Mouse (Mus musculus): ENCODE measurements around the gene Hnrnpa1. TPM values are rescaled to one million over a fixed set of nuclear protein-coding genes. Genes with fewer than 3 reads are reported as not detected.

Hnrnpa1 gene
- 1,196 and 1,287 TPM in 2 replicates for polyA plus RNA-seq (2016; fragmentation: Nextera tagmentation; extraction: Ambion mirVana)

- WGBS: under 1% methylated on average over 47 of the region's 47 CpGs
Measured at GRCm38 (mm10) chr15:103240160-103241028, at the start of gene Hnrnpa1. TSS of gene Hnrnpa1 (plus strand) at chr15:103240432.

GRCm38 (mm10) chr15:103190531-103191462, 49.4 kb upstream of the Hnrnpa1 start:
- Histone ChIP-seq H3K9ac (replicated peaks) (no peak overlapping the region), H3K27me3 (no peaks in the 10 kb centered on the region), H3K36me3 (peaks cover 42% of the 10 kb centered on the region), H3K4me2 (replicated peaks) (no peak overlapping the region), H3K4me3 (no peak overlapping the region), H3K27ac (replicated peaks) (no peak overlapping the region; the same call in 1 of the 2 replicates), H3K4me1 (no peaks in the 10 kb centered on the region), H3K9me3 (no peaks in the 10 kb centered on the region)
- WGBS: 68% methylated on average over 10 of the region's 10 CpGs
- no peak for ATAC-seq (ENCODE audit: low FRiP score, low read depth)

More at GRCm38 (mm10) chr15:103240160-103241028, at the start of gene Hnrnpa1:
- Histone ChIP-seq H3K9me3 (no peaks in the 10 kb centered on the region), H3K4me3 (peak within 1 kb of the TSS; percentile 72), H3K4me2 (replicated peaks) (peak within 1 kb of the TSS; percentile 93), H3K9ac (replicated peaks) (peak within 1 kb of the TSS; percentile 78), H3K4me1 (peaks cover 35% of the 10 kb centered on the region), H3K27me3 (no peaks in the 10 kb centered on the region), H3K27ac (replicated peaks) (peak within 1 kb of the TSS; percentile 93), H3K36me3 (peaks cover 41% of the 10 kb centered on the region)
- peak; percentile 91 for ATAC-seq (ENCODE audit: low FRiP score, low read depth)

- no peaks in the 10 kb centered on the region for H3K4me1 ChIP-seq
- no peak overlapping the region for H3K9ac ChIP-seq (replicated peaks)
- H3K36me3 ChIP-seq: peaks cover 69% of the 10 kb centered on the region
- ATAC-seq (ENCODE audit: low FRiP score, low read depth): no peak
- no peaks in the 10 kb centered on the region for H3K9me3 ChIP-seq
- H3K27me3 ChIP-seq: no peaks in the 10 kb centered on the region
- no peak overlapping the region for H3K4me3 ChIP-seq
- no peak overlapping the region for H3K4me2 ChIP-seq (replicated peaks)
- H3K27ac ChIP-seq (replicated peaks): no peak overlapping the region
- WGBS: 87% methylated on average over 2 of the region's 2 CpGs
Measured at GRCm38 (mm10) chr15:103193606-103194005, 46.6 kb upstream of the Hnrnpa1 start.

- Histone ChIP-seq H3K9ac (replicated peaks) (no peak overlapping the region), H3K4me1 (no peaks in the 10 kb centered on the region), H3K9me3 (no peaks in the 10 kb centered on the region), H3K27ac (replicated peaks) (no peak overlapping the region), H3K4me2 (replicated peaks) (no peak overlapping the region), H3K27me3 (no peaks in the 10 kb centered on the region), H3K36me3 (peaks cover 85% of the 10 kb centered on the region), H3K4me3 (no peak overlapping the region)
- no peak for ATAC-seq (ENCODE audit: low FRiP score, low read depth)
- 93% methylated on average over 1 of the region's 1 CpGs for WGBS
Measured at GRCm38 (mm10) chr15:103196835-103197234, 43.4 kb upstream of the Hnrnpa1 start.

GRCm38 (mm10) chr15:103197785-103198184, 42.4 kb upstream of the Hnrnpa1 start:
- H3K4me1 ChIP-seq: no peaks in the 10 kb centered on the region
- H3K9me3 ChIP-seq: no peaks in the 10 kb centered on the region
- WGBS: 78% methylated on average over 4 of the region's 4 CpGs
- H3K9ac ChIP-seq (replicated peaks): no peak overlapping the region
- H3K27me3 ChIP-seq: no peaks in the 10 kb centered on the region
- no peak for ATAC-seq (ENCODE audit: low FRiP score, low read depth)
- H3K4me3 ChIP-seq: no peak overlapping the region
- H3K4me2 ChIP-seq (replicated peaks): no peak overlapping the region
- no peak overlapping the region for H3K27ac ChIP-seq (replicated peaks)
- peaks cover 81% of the 10 kb centered on the region for H3K36me3 ChIP-seq

GRCm38 (mm10) chr15:103202088-103202793, 38.0 kb upstream of the Hnrnpa1 start:
- Histone ChIP-seq H3K4me3 (no peak overlapping the region), H3K9ac (replicated peaks) (no peak overlapping the region), H3K9me3 (no peaks in the 10 kb centered on the region), H3K4me1 (no peaks in the 10 kb centered on the region), H3K27me3 (no peaks in the 10 kb centered on the region), H3K27ac (replicated peaks) (no peak overlapping the region), H3K36me3 (peaks cover 64% of the 10 kb centered on the region), H3K4me2 (replicated peaks) (no peak overlapping the region)
- 72% methylated on average over 6 of the region's 6 CpGs for WGBS
- ATAC-seq (ENCODE audit: low FRiP score, low read depth): no peak

- H3K27ac ChIP-seq (replicated peaks): no peak overlapping the region
- H3K27me3 ChIP-seq: no peaks in the 10 kb centered on the region
- no peaks in the 10 kb centered on the region for H3K4me1 ChIP-seq
- H3K9me3 ChIP-seq: no peaks in the 10 kb centered on the region
- 75% methylated on average over 2 of the region's 2 CpGs for WGBS
- H3K36me3 ChIP-seq: peaks cover 60% of the 10 kb centered on the region
- H3K9ac ChIP-seq (replicated peaks): no peak overlapping the region
- ATAC-seq (ENCODE audit: low FRiP score, low read depth): no peak
- H3K4me2 ChIP-seq (replicated peaks): no peak overlapping the region
- no peak overlapping the region for H3K4me3 ChIP-seq
Measured at GRCm38 (mm10) chr15:103205156-103205555, 35.1 kb upstream of the Hnrnpa1 start.

GRCm38 (mm10) chr15:103214149-103214548, 26.1 kb upstream of the Hnrnpa1 start:
- Histone ChIP-seq H3K36me3 (peaks cover 37% of the 10 kb centered on the region), H3K4me2 (replicated peaks) (peak overlapping the region; percentile 54), H3K9me3 (no peaks in the 10 kb centered on the region), H3K9ac (replicated peaks) (no peak overlapping the region; the same call in 1 of the 2 replicates), H3K27me3 (no peaks in the 10 kb centered on the region), H3K27ac (replicated peaks) (peak overlapping the region; percentile 83), H3K4me3 (peak overlapping the region; percentile 29), H3K4me1 (peaks cover 32% of the 10 kb centered on the region)
- no peak for ATAC-seq (ENCODE audit: low FRiP score, low read depth)
- 4% methylated on average over 2 of the region's 2 CpGs for WGBS

- peak; percentile 97 for ATAC-seq (ENCODE audit: low FRiP score, low read depth)
- WGBS: under 1% methylated on average over 15 of the region's 15 CpGs
- Histone ChIP-seq H3K4me3 (peak overlapping the region; percentile 42), H3K27me3 (no peaks in the 10 kb centered on the region), H3K4me2 (replicated peaks) (peak overlapping the region; percentile 54), H3K9me3 (no peaks in the 10 kb centered on the region), H3K27ac (replicated peaks) (peak overlapping the region; percentile 95), H3K36me3 (peaks cover 31% of the 10 kb centered on the region), H3K9ac (replicated peaks) (peak overlapping the region; percentile 47; the same call in 1 of the 2 replicates), H3K4me1 (peaks cover 32% of the 10 kb centered on the region)
Measured at GRCm38 (mm10) chr15:103214971-103215907, 25.0 kb upstream of the Hnrnpa1 start.

GRCm38 (mm10) chr15:103216052-103216451, 24.2 kb upstream of the Hnrnpa1 start:
- peak overlapping the region; percentile 47; the same call in 1 of the 2 replicates for H3K9ac ChIP-seq (replicated peaks)
- no peaks in the 10 kb centered on the region for H3K27me3 ChIP-seq
- peaks cover 38% of the 10 kb centered on the region for H3K4me1 ChIP-seq
- H3K9me3 ChIP-seq: no peaks in the 10 kb centered on the region
- peaks cover 24% of the 10 kb centered on the region for H3K36me3 ChIP-seq
- peak overlapping the region; percentile 42; the same call in 1 of the 2 replicates for H3K4me3 ChIP-seq
- peak overlapping the region; percentile 95 for H3K27ac ChIP-seq (replicated peaks)
- H3K4me2 ChIP-seq (replicated peaks): peak overlapping the region; percentile 54
- 13% methylated on average over 2 of the region's 2 CpGs for WGBS
- ATAC-seq (ENCODE audit: low FRiP score, low read depth): 0 out of 2 replicates have a peak, but pooled peaks have one; percentile 13
